Mouse (Mus musculus) bone marrow macrophage, adult 2 months (primary cell): ENCODE measurements around the gene Noxa1.

Experiments used
- CTCF ChIP-seq: IDR thresholded peaks from 2 replicates; pipeline ENCODE4 v1.5.1; 2012; ENCODE audit warnings: low read depth, mild to moderate bottlenecking, low read length, moderate library complexity
- POLR2A ChIP-seq: IDR thresholded peaks from 2 replicates; pipeline ENCODE4 v1.6.1; 2012; ENCODE audit warnings: mild to moderate bottlenecking, low read depth, low read length, borderline replicate concordance

DNA sequence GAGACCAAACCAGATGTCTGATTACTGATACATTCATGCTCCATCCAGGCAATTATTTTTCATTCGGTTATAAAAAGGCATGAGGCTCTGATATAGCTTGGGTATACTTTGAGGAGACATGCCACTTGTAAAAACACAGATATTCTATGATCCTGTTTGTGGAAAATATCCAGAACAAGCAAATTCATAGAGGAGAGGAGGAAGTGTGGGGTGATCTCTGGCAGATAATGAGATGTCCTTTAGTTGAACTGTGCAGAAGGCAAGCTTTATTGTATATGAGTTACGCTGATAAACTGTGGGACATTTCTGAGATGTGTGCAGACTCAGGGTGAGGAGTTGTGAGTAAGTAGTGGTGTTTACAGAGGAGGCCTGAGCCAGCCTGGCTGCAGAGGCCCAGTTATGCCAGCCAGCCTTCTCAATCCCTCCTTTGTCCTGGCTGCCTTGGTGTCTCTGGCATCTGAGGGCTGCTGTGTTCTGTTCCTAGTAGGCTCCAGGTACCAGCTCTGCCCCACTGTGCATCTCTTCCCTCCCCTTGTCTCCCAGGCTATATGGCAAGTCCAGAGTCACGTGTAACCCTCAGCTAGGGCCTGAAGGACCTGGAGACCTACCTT lies 3.2 kb upstream of the Noxa1 start:
- TF ChIP-seq POLR2A, result no peak
- no peak for TF ChIP-seq CTCF
